Mouse (Mus musculus) stomach, embryonic 16.5 days (tissue): ENCODE data around the gene Nyap1. TPM values are rescaled to one million over a fixed set of nuclear protein-coding genes. Genes with fewer than 3 reads are reported as not detected.

Experiments
- ATAC-seq: fragments of 200-750 bp; cut with Nextera tagmentation; 2 replicates; pipeline ENCODE4 v1.8.0; 2017; ENCODE audit warnings: moderate number of reproducible peaks, moderate TSS enrichment; ENCODE audit not compliant: insufficient read depth, low FRiP score
- H3K27ac ChIP-seq: fragments of 300-500 bp; sonication (generic); 2 replicates; pipeline ENCODE4 v1.5.1; 2014; ENCODE audit warnings: low read length
- H3K27me3 ChIP-seq: fragments of 300-500 bp; sonication (generic); 2 replicates; pipeline ENCODE4 v1.6.1; 2014; ENCODE audit warnings: low read length, control low read depth, mixed read lengths; ENCODE audit not compliant: control insufficient read depth, insufficient read depth
- H3K36me3 ChIP-seq: fragments of 300-500 bp; sonication (generic); 2 replicates; pipeline ENCODE4 v1.6.1; 2014; ENCODE audit warnings: low read length; ENCODE audit not compliant: control insufficient read depth, insufficient read depth
- H3K4me1 ChIP-seq: fragments of 300-500 bp; sonication (generic); 2 replicates; pipeline ENCODE4 v1.6.1; 2014; ENCODE audit warnings: low read length, control low read depth, mixed read lengths; ENCODE audit not compliant: control insufficient read depth, insufficient read depth
- H3K4me2 ChIP-seq: fragments of 300-500 bp; sonication (generic); 2 replicates; pipeline ENCODE4 v1.6.1; 2014; ENCODE audit warnings: low read depth, low read length, mixed read lengths
- H3K4me3 ChIP-seq: fragments of 300-500 bp; sonication (generic); replicated peaks from 2 replicates; pipeline ENCODE4 v1.5.1; 2014; ENCODE audit warnings: mild to moderate bottlenecking, low read length
- H3K9ac ChIP-seq: fragments of 300-500 bp; sonication (generic); 2 replicates; pipeline ENCODE4 v1.6.1; 2014; ENCODE audit warnings: low read length
- H3K9me3 ChIP-seq: fragments of 300-500 bp; sonication (generic); replicated peaks from 2 replicates; pipeline ENCODE4 v1.6.1; 2016; ENCODE audit warnings: low read length, control low read depth; ENCODE audit not compliant: control insufficient read depth
- WGBS: fragments of 180-500 bp; shearing (Covaris S2); extraction: QIAGEN DNeasy Blood & Tissue Kit; methylation state at CpG from one replicate; pipeline ENCODE4 v1.1.7; 2014; 5-methylcytosine and 5-hydroxymethylcytosine counted together
- polyA plus RNA-seq: library from polyadenylated mRNA; unstranded; fragments of >200 nt; fragmentation: Nextera tagmentation; extraction: Ambion mirVana; gene quantifications from 2 replicates; pipeline ENCODE4 v1.2.1, GENCODE M21; 2015

The Nyap1 gene
- polyA plus RNA-seq, 1 experiment from 2014 or later, result 2.7 TPM

DNA sequence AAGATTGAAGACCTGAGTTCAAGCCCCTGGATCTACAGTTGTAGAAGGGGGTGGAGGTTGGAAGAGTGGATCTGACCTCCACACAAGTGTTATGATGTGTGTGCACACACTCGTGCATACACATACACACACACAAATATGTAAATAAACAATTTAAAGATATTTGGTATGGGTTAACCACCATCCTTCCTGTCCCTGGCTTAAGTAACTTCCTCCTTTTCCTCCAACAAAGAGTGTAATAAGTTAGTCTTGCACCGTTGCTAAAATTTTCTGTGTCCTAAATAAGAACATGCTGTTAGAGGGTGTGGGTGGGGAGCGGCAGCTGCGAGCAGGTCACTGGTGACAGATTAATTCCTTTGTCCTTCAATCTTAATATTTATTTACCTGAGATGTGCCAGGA, 45.5 kb downstream of the Nyap1 start:
- Histone ChIP-seq H3K4me2 (no peak overlapping the region), H3K9ac (no peak overlapping the region), H3K27ac (no peak overlapping the region), H3K4me3 (no peak overlapping the region), H3K9me3 (no peaks in the 10 kb centered on the region), H3K4me1 (no peaks in the 10 kb centered on the region), H3K27me3 (no peaks in the 10 kb centered on the region), H3K36me3 (no peaks in the 10 kb centered on the region)
- no peak for ATAC-seq
- 48% methylated on average over 4 of the region's 4 CpGs for WGBS

DNA sequence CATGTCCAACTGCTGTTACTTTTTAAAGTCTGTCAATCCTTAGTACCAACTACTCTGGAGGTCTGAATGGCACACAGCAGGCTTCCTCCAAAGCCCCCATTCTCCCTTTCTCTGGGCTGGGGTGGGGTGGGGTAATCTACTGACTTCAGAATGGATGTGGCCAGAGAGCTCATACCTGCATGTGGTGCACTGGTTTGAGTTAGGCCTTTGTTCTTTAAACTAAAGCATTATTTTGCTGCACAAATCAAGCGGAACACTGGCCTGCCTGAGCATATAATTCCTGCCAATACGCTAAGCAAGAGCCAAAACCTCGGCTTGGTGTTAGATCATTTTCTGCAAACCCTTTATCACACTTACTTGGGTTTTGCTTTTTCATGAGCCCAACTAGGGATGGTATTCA, 46.6 kb downstream of the Nyap1 start:
- H3K4me1 ChIP-seq, result no peaks in the 10 kb centered on the region
- no peak overlapping the region for H3K27ac ChIP-seq
- 75% methylated on average over 3 of the region's 3 CpGs for WGBS
- H3K4me3 ChIP-seq, result no peak overlapping the region
- H3K4me2 ChIP-seq, result no peak overlapping the region
- H3K9me3 ChIP-seq, result no peaks in the 10 kb centered on the region
- no peak overlapping the region for H3K9ac ChIP-seq
- no peaks in the 10 kb centered on the region for H3K27me3 ChIP-seq
- no peaks in the 10 kb centered on the region for H3K36me3 ChIP-seq
- ATAC-seq, result no peak

DNA sequence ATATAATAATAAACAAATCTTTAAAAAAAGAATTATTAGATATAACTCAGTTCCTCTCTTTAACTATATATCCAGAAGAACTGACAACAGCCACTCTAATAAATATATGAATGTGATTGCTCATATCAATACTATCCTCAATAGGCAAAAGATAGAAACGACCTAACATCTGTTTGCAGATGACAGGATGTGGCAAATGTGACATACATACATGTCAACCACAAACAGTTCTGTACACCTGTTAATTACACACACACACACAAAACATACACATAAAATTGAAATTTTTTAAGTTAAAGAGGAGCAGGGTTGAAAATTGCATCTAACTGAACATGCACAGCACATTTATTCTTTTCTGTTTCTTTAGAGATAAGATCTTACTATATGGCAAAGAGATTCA, 49.5 kb downstream of the Nyap1 start:
- Histone ChIP-seq H3K9ac (no peak overlapping the region), H3K4me3 (no peak overlapping the region), H3K4me2 (no peak overlapping the region), H3K36me3 (no peaks in the 10 kb centered on the region), H3K27me3 (no peaks in the 10 kb centered on the region), H3K4me1 (no peaks in the 10 kb centered on the region), H3K27ac (no peak overlapping the region), H3K9me3 (no peaks in the 10 kb centered on the region)
- no peak for ATAC-seq
- WGBS, result 60% methylated on average over 1 of the region's 1 CpGs

DNA sequence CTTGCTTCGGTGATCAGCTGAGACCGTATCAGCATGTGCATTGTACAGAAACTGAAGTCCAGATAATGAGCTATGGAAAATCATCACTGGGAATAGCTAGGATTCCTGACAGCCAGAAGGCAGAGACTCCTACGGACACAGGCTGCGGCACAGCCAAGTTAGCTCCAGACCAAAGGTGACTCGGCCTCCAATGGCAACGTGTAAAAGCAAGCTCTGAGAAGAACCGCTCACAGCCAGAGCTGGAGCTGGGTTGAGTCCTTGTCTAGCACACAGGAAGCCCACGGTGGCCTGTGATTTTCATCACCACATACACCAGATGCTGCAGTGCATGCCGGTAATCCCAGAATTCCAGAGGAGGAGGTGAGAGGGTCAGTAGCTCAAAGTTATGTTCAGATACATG, 50.9 kb downstream of the Nyap1 start:
- Histone ChIP-seq H3K4me3 (no peak overlapping the region), H3K4me2 (no peak overlapping the region), H3K36me3 (no peaks in the 10 kb centered on the region), H3K9ac (no peak overlapping the region), H3K9me3 (no peaks in the 10 kb centered on the region), H3K27ac (no peak overlapping the region), H3K27me3 (no peaks in the 10 kb centered on the region), H3K4me1 (peaks cover 2% of the 10 kb centered on the region; the same call in 1 of the 2 replicates)
- 50% methylated on average over 9 of the region's 9 CpGs for WGBS
- no peak for ATAC-seq

DNA sequence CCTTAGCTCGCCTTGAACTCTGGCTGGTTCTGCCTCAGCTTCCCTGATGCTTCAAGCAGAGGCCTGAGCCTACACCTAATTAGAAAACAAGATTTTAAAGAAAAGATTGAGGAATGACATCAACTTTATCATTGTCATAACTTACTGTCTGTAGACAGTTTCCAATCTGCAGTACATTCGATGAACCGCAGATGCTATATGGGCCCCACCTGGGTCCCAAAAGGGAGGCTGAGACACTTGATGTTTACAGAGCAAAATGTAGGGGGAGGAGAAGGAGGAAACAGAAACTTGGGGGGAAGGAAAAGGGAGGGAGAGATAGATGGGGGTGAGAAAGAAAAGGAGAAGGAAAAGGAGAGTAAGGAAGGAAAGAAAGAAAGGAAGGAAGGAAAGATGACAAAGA, 51.4 kb downstream of the Nyap1 start:
- Histone ChIP-seq H3K36me3 (no peaks in the 10 kb centered on the region), H3K9ac (no peak overlapping the region), H3K9me3 (no peaks in the 10 kb centered on the region), H3K4me1 (peaks cover 3% of the 10 kb centered on the region; the same call in 1 of the 2 replicates), H3K4me2 (no peak overlapping the region), H3K27me3 (no peaks in the 10 kb centered on the region), H3K27ac (no peak overlapping the region), H3K4me3 (no peak overlapping the region)
- ATAC-seq, result no peak
- WGBS, result 70% methylated on average over 3 of the region's 3 CpGs

DNA sequence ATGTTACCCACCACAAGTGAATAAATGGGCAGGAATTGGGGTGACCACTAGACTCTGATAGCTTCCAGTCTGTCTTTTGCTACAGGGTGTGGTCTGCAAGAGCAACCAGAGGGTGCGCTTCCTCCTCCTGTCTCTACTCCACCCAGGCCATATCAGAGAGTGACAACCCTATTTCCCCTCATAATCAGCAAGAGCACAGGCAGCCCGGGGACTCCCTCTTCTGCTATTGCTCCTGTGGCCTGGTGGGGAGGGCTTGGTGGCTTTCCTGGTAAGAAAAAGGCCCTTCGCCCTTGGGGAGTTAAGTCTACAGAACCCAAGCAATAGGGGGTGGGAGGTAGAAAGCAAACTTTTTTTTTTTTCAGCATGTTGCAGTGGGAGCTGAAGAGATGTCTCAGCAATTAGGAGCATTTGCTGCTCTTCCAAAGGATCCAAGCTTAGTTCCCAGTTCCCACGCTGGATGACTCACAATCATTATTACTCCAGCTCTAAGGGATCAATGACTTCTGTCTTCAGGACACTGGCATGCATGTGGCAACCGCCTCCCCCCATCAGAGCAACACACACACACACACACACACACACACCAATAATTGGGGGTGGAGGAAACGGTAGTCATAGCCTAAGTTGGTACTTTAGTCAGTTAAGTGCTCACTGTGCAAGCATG, 55.1 kb downstream of the Nyap1 start:
- Histone ChIP-seq H3K36me3 (no peaks in the 10 kb centered on the region), H3K27me3 (no peaks in the 10 kb centered on the region), H3K4me1 (peaks cover 15% of the 10 kb centered on the region), H3K9me3 (no peaks in the 10 kb centered on the region), H3K27ac (no peak overlapping the region), H3K4me3 (no peak overlapping the region), H3K4me2 (no peak overlapping the region; the same call in 1 of the 2 replicates), H3K9ac (no peak overlapping the region; the same call in 1 of the 2 replicates)
- ATAC-seq, result no peak
- WGBS, result 76% methylated on average over 6 of the region's 6 CpGs

DNA sequence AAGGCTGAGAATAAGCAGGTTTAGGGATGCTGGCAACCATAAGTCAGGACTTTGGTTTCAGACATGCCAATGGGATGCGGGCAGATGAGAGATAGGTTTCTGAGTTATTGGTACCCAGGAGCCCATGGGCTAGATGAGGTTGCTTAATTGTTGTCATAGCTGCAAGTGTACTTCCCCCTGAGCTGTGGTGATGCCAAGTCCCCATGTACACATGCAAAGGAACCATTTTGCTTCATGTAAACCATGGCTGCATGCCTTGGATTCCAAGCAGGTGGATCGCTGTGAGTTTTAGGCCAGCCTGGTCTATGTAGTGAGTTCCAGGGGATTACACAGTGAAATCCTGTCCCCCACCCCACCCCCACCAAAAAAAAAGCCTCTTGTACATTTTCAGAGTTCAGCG, 55.8 kb downstream of the Nyap1 start:
- no peak overlapping the region for H3K9ac ChIP-seq
- peaks cover 15% of the 10 kb centered on the region for H3K4me1 ChIP-seq
- H3K27ac ChIP-seq, result no peak overlapping the region
- H3K36me3 ChIP-seq, result no peaks in the 10 kb centered on the region
- no peak overlapping the region; the same call in 1 of the 2 replicates for H3K4me2 ChIP-seq
- no peak overlapping the region for H3K4me3 ChIP-seq
- 93% methylated on average over 3 of the region's 3 CpGs for WGBS
- no peaks in the 10 kb centered on the region for H3K27me3 ChIP-seq
- ATAC-seq, result no peak
- H3K9me3 ChIP-seq, result no peaks in the 10 kb centered on the region

DNA sequence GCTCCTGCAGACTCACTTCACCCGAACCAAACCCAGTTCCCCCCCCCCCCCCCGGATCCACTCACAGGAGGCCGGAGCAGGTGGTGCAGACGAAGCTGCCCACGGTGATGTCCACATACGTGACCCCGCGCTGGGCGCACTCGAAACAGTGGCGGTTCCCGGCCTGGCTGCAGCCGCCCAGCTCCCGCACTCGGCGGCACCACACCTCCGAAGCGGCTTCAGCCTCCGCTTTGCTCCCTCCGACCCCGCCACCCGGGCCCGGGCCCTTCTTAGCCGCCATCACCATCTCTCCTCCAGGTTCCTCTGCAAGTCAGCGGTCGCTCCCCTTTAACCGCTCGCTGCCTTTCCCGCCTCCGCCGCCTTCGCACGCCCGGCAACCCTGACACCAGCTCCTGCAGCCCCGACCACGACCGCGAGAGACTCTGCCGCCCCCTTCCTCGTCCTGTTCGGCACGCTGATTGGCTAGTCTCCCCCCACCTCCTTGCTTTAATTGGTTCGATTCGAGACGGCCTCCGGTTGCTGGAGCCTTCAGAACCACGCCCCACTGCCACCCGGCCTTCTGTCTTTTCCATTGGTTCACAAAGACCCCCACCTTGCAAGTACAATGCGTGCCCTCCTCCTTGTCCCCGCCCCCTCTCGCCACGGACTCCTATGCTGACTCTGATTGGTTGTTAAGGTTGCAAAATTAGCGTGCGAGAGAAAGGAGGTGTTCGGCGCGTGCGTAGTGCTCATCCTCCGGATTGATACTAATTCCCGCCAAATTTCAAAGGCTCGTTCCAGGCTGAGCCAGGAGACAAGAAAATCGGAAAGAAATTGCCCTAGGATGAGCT, 56.9 kb downstream of the Nyap1 start, which contains the start of gene Agfg2:
Gene Agfg2, minus strand, starts transcription at position 433 of the 830 bp plus-strand sequence.
- Histone ChIP-seq H3K27me3 (no peaks in the 10 kb centered on the region), H3K4me1 (peaks cover 15% of the 10 kb centered on the region), H3K9me3 (no peaks in the 10 kb centered on the region), H3K4me2 (peak within 1 kb of the TSS; percentile 95), H3K9ac (peak within 1 kb of the TSS; percentile 77), H3K4me3 (peak within 1 kb of the TSS; percentile 84), H3K27ac (peak within 1 kb of the TSS; percentile 78), H3K36me3 (no peaks in the 10 kb centered on the region)
- peak; percentile 99 for ATAC-seq
- WGBS, result under 1% methylated on average over 62 of the region's 62 CpGs
